Mouse (Mus musculus): Measurements from ENCODE around the gene Tmem86b. TPM values are rescaled to one million over a fixed set of nuclear protein-coding genes. Genes with fewer than 3 reads are reported as not detected.
"Not testable (repeated sequence)": the region's sequence is repeated elsewhere in the genome, so short reads cannot be mapped to it uniquely, and the experiment has no call there.

Gene Tmem86b
- polyA plus RNA-seq, 1 experiment from 2014 or later = 3.3 TPM

DNA sequence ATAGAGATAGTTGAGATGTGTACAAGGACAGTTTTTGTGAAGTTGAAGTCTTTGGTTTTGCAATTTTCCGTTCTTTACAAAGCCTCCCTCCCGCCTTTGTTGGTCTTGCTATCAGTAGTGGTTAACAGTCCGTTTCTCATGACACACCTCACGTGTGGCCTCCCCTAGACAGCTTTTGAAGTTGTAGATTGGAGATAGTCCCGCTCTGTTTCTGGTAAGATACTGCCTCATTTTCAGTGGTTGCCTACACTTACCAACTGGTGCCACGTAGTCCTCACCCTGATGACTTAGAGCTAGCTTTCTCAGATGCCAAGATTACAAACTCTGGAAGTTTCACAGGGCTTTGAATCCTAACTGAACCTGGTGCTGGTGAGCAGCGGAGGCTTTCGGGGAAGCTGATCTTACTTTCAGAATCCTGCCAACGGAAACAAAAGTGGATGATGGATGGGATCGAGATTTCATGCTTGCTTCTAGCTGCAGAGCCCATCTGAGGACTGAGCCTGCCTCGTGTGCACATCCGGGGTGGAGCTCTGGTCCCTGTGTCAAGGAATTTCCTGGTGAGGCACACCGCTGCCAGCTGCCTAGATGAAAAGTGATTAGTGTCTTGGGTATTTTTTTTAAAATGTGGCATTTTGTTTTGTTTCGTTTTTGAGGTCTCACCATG, 17.4 kb downstream of the Tmem86b start:
- no peaks in the 10 kb centered on the region for H3K27me3 ChIP-seq (ENCODE audit: control insufficient read depth, insufficient read depth, low read length)
- no peak overlapping the region for H3K9ac ChIP-seq (replicated peaks; ENCODE audit: low read depth, low read length)
- no peaks in the 10 kb centered on the region for H3K9me3 ChIP-seq (ENCODE audit: control insufficient read depth, low read length)
- no peaks in the 10 kb centered on the region for H3K4me1 ChIP-seq (ENCODE audit: control insufficient read depth, insufficient read depth, low read length)
- no peak overlapping the region for H3K4me3 ChIP-seq (ENCODE audit: low read depth, low read length)
- H3K27ac ChIP-seq (ENCODE audit: low read depth, low read length) = no peak overlapping the region
- ATAC-seq (ENCODE audit: low read depth) = no peak
- no peak overlapping the region for H3K4me2 ChIP-seq (ENCODE audit: low read depth, low read length)
- no peaks in the 10 kb centered on the region for H3K36me3 ChIP-seq (ENCODE audit: control insufficient read depth, insufficient read depth, low read length)
- 69% methylated on average over 14 of the region's 14 CpGs for WGBS

DNA sequence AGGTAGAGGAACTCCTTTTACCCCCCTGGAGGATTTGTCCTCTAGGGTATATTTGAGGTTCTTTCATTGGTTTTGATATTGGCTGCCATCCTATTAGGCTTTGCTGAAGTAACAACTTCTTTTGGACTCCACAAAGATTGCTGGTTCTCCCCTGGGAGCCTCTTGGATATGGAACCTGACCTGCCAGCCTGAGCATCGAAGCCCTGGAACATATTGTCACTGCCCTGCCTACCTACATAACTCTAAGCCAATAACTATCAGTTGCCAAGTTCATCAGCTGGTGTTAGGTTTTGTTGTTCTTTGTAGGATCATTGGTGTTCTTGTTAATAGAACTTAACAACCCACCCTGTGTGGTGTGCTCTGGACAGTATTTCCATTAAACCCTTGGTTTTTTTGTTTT, 18.3 kb downstream of the Tmem86b start:
- H3K27ac ChIP-seq (ENCODE audit: low read depth, low read length) = no peak overlapping the region
- WGBS = 65% methylated on average over 1 of the region's 1 CpGs
- H3K4me2 ChIP-seq (ENCODE audit: low read depth, low read length) = no peak overlapping the region
- no peak overlapping the region for H3K9ac ChIP-seq (replicated peaks; ENCODE audit: low read depth, low read length)
- no peak for ATAC-seq (ENCODE audit: low read depth)
- H3K36me3 ChIP-seq (ENCODE audit: control insufficient read depth, insufficient read depth, low read length) = no peaks in the 10 kb centered on the region
- H3K27me3 ChIP-seq (ENCODE audit: control insufficient read depth, insufficient read depth, low read length) = no peaks in the 10 kb centered on the region
- no peaks in the 10 kb centered on the region for H3K9me3 ChIP-seq (ENCODE audit: control insufficient read depth, low read length)
- no peaks in the 10 kb centered on the region for H3K4me1 ChIP-seq (ENCODE audit: control insufficient read depth, insufficient read depth, low read length)
- no peak overlapping the region for H3K4me3 ChIP-seq (ENCODE audit: low read depth, low read length)

DNA sequence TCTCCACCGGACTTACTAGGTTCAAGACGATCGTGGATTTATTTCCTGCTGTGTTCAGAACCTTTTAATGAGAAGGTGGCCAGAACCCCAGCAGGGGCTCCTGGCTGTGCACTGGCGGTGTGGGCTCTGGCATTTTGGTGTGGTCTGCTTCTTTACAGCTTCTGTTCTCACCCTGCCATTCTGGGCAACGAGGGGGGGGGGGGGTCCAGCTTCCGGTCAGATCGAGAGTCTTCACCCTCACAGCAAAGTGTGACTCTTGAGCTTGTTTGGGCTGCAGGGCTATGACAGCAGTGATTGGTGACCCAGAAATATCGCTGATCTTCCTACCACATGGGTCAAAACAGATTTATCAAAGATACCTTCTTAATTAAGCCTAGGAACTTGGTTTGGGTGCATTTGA, 18.8 kb downstream of the Tmem86b start:
- H3K9ac ChIP-seq (replicated peaks; ENCODE audit: low read depth, low read length) = no peak overlapping the region
- H3K4me2 ChIP-seq (ENCODE audit: low read depth, low read length) = no peak overlapping the region
- no peaks in the 10 kb centered on the region for H3K4me1 ChIP-seq (ENCODE audit: control insufficient read depth, insufficient read depth, low read length)
- no peak for ATAC-seq (ENCODE audit: low read depth)
- H3K9me3 ChIP-seq (ENCODE audit: control insufficient read depth, low read length) = no peaks in the 10 kb centered on the region
- no peak overlapping the region for H3K4me3 ChIP-seq (ENCODE audit: low read depth, low read length)
- 65% methylated on average over 8 of the region's 8 CpGs for WGBS
- H3K36me3 ChIP-seq (ENCODE audit: control insufficient read depth, insufficient read depth, low read length) = no peaks in the 10 kb centered on the region
- H3K27ac ChIP-seq (ENCODE audit: low read depth, low read length) = no peak overlapping the region
- no peaks in the 10 kb centered on the region for H3K27me3 ChIP-seq (ENCODE audit: control insufficient read depth, insufficient read depth, low read length)

DNA sequence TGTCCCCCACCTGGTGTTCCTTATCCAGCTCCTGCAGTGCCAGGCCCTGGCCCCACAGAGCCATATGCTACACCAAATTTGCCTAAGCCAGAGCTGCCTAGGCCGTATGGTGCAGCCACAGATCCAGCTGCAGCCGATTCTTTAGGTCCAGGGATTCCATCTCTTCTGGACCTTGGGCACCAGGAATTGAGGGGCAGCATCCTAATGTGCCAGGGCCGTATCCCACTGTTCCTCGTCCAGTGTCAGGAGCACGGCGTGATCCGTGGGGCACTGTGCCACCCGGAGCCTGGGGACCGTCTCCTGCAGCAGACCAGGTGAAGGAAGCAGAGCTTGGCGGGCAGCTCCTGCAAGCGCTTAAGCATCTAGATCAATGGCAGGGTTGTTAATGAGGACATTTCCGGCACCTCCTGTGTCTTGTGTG, 19.3 kb downstream of the Tmem86b start:
- H3K27ac ChIP-seq (ENCODE audit: low read depth, low read length) = no peak overlapping the region
- H3K27me3 ChIP-seq (ENCODE audit: control insufficient read depth, insufficient read depth, low read length) = no peaks in the 10 kb centered on the region
- ATAC-seq (ENCODE audit: low read depth) = no peak
- WGBS = 86% methylated on average over 12 of the region's 12 CpGs
- H3K4me3 ChIP-seq (ENCODE audit: low read depth, low read length) = no peak overlapping the region
- no peak overlapping the region for H3K4me2 ChIP-seq (ENCODE audit: low read depth, low read length)
- no peaks in the 10 kb centered on the region for H3K36me3 ChIP-seq (ENCODE audit: control insufficient read depth, insufficient read depth, low read length)
- H3K9ac ChIP-seq (replicated peaks; ENCODE audit: low read depth, low read length) = no peak overlapping the region
- no peaks in the 10 kb centered on the region for H3K4me1 ChIP-seq (ENCODE audit: control insufficient read depth, insufficient read depth, low read length)
- no peaks in the 10 kb centered on the region for H3K9me3 ChIP-seq (ENCODE audit: control insufficient read depth, low read length)

DNA sequence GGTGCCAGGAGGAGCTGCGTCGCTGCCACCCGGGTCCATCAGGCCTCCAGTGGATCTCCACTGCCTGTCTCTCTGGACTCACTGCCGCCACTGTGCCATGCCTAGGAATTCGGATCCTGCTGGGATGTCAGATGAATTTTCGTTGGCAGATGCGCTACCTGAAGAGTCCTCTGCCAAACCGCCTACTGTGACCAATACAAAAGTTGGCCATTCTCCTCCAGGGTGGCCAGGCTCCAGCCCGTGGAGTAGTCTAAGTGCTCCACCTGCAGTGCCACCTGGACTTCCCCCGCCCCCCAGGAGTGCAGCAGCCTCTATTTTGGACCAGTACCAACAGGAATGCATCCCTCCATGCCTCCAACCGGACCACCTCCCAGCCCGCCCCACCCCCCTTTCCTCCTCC, 19.7 kb downstream of the Tmem86b start:
- H3K27me3 ChIP-seq (ENCODE audit: control insufficient read depth, insufficient read depth, low read length) = no peaks in the 10 kb centered on the region
- H3K4me3 ChIP-seq (ENCODE audit: low read depth, low read length) = no peak overlapping the region
- no peak overlapping the region for H3K27ac ChIP-seq (ENCODE audit: low read depth, low read length)
- H3K4me1 ChIP-seq (ENCODE audit: control insufficient read depth, insufficient read depth, low read length) = no peaks in the 10 kb centered on the region
- no peaks in the 10 kb centered on the region for H3K36me3 ChIP-seq (ENCODE audit: control insufficient read depth, insufficient read depth, low read length)
- no peaks in the 10 kb centered on the region for H3K9me3 ChIP-seq (ENCODE audit: control insufficient read depth, low read length)
- WGBS = 86% methylated on average over 12 of the region's 12 CpGs
- H3K9ac ChIP-seq (replicated peaks; ENCODE audit: low read depth, low read length) = no peak overlapping the region
- ATAC-seq (ENCODE audit: low read depth) = no peak
- no peak overlapping the region for H3K4me2 ChIP-seq (ENCODE audit: low read depth, low read length)

DNA sequence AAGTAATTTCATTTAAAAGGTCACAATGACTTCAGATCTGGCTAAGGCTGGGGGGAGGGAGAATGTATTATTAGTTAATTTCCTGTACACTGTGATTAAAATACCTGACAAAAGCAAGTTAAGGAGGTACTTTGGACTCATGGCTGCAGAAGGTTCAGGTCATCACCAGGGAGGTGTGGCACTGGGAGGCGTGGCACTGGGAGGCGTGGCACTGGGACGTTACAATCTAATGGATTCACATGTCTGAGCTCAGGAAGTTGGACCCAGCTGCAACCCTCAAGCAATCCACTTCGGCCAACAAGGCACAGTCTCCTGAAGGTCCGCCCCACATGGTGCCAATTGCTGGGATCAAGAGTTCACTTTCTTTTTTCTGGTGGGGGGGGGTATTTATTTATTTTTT, 23.2 kb downstream of the Tmem86b start:
- H3K4me3 ChIP-seq (ENCODE audit: low read depth, low read length) = no peak overlapping the region
- no peaks in the 10 kb centered on the region for H3K9me3 ChIP-seq (ENCODE audit: control insufficient read depth, low read length)
- WGBS = 64% methylated on average over 5 of the region's 5 CpGs
- no peaks in the 10 kb centered on the region for H3K27me3 ChIP-seq (ENCODE audit: control insufficient read depth, insufficient read depth, low read length)
- no peak overlapping the region for H3K9ac ChIP-seq (replicated peaks; ENCODE audit: low read depth, low read length)
- H3K4me1 ChIP-seq (ENCODE audit: control insufficient read depth, insufficient read depth, low read length) = no peaks in the 10 kb centered on the region
- H3K4me2 ChIP-seq (ENCODE audit: low read depth, low read length) = no peak overlapping the region
- no peak for ATAC-seq (ENCODE audit: low read depth)
- no peaks in the 10 kb centered on the region for H3K36me3 ChIP-seq (ENCODE audit: control insufficient read depth, insufficient read depth, low read length)
- H3K27ac ChIP-seq (ENCODE audit: low read depth, low read length) = no peak overlapping the region

DNA sequence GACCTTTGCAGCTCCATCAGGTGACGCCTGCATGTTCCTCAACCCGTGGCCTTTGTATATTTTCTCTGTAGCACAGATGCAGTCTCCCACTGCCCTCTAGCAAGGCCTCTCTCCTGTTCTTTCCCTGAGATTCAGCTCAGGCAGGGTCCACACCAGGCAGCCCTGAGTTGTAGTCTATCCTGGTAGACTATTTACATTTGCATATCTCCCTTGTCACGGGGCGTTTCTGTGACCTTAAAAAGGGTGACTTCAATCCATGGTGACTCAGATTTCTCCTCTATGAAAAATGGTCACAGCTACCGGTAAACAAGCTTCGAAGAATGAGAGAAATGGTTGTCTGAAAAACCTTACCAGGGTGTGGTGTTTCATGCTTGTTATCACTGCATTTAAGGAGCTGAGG, 27.3 kb downstream of the Tmem86b start, which contains the start of gene Ptprh:
Gene Ptprh (minus strand): TSS at position 169 of the 400 bp plus-strand sequence.
- ATAC-seq (ENCODE audit: low read depth) = no peak
- H3K4me1 ChIP-seq (ENCODE audit: control insufficient read depth, insufficient read depth, low read length) = no peaks in the 10 kb centered on the region

DNA sequence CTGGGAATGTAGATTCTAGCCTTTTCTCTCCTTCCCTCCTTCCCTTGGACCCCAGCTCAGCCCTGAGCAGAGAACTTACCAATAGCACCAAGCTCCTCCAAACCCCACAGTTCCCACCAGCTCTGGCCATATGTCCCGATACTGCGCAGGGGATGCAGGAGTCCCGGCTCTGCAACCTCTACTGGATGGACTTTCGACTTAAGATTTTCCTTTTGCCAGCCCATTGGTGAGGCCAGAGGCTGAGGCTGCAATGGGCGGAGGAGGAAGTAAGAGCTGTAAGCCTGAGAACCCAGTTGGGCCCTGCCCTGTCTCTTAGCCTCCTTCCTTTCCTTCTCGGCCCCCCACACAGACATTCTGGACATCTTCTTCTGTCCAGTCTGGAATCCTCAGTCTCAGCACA, 28.3 kb downstream of the Tmem86b start:
- Histone ChIP-seq H3K27ac (ENCODE audit: low read depth, low read length) (no peak overlapping the region), H3K27me3 (ENCODE audit: control insufficient read depth, insufficient read depth, low read length) (no peaks in the 10 kb centered on the region), H3K9ac (replicated peaks; ENCODE audit: low read depth, low read length) (no peak overlapping the region), H3K4me1 (ENCODE audit: control insufficient read depth, insufficient read depth, low read length) (no peaks in the 10 kb centered on the region), H3K36me3 (ENCODE audit: control insufficient read depth, insufficient read depth, low read length) (no peaks in the 10 kb centered on the region), H3K9me3 (ENCODE audit: control insufficient read depth, low read length) (no peaks in the 10 kb centered on the region), H3K4me3 (ENCODE audit: low read depth, low read length) (no peak overlapping the region), H3K4me2 (ENCODE audit: low read depth, low read length) (no peak overlapping the region)
- ATAC-seq (ENCODE audit: low read depth) = no peak
- 85% methylated on average over 6 of the region's 6 CpGs for WGBS

More for the DNA sequence above, 27.3 kb downstream of the Tmem86b start, which contains the start of gene Ptprh:
- no peaks in the 10 kb centered on the region for H3K27me3 ChIP-seq (ENCODE audit: control insufficient read depth, insufficient read depth, low read length)
- no peaks in the 10 kb centered on the region for H3K9me3 ChIP-seq (ENCODE audit: control insufficient read depth, low read length)
- no peak within 1 kb of the TSS for H3K27ac ChIP-seq (ENCODE audit: low read depth, low read length)
- H3K4me3 ChIP-seq (ENCODE audit: low read depth, low read length) = no peak within 1 kb of the TSS
- H3K36me3 ChIP-seq (ENCODE audit: control insufficient read depth, insufficient read depth, low read length) = no peaks in the 10 kb centered on the region
- H3K9ac ChIP-seq (replicated peaks; ENCODE audit: low read depth, low read length) = no peak within 1 kb of the TSS
- WGBS = 85% methylated on average over 6 of the region's 6 CpGs
- H3K4me2 ChIP-seq (ENCODE audit: low read depth, low read length) = no peak within 1 kb of the TSS

DNA sequence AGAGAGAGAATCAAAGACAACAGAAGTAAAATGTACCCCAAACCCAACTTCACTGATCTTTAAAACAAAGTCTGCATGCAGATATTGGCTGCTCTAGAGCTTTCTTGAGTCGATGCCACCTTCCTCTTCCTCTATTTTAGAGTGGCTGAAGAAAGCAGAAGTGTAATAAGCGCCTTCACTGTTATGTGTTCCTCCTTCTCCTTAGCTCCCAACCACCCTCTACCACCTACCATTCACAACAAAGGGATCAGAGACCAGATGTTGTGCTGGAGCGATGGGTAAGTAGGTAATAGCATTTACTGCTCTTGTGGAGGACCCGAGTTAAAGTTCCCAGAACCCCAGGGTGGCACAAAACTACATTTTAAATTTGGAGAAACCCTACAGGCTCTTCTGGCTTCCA, 34.2 kb downstream of the Tmem86b start:
- not testable (repeated sequence) for H3K4me1 ChIP-seq (ENCODE audit: control insufficient read depth, insufficient read depth, low read length); H3K4me3 ChIP-seq (ENCODE audit: low read depth, low read length); H3K9ac ChIP-seq (replicated peaks; ENCODE audit: low read depth, low read length); H3K9me3 ChIP-seq (ENCODE audit: control insufficient read depth, low read length); H3K4me2 ChIP-seq (ENCODE audit: low read depth, low read length); ATAC-seq (ENCODE audit: low read depth); H3K27ac ChIP-seq (ENCODE audit: low read depth, low read length); H3K27me3 ChIP-seq (ENCODE audit: control insufficient read depth, insufficient read depth, low read length); H3K36me3 ChIP-seq (ENCODE audit: control insufficient read depth, insufficient read depth, low read length)
- 70% methylated on average over 4 of the region's 4 CpGs for WGBS

Measured in neural tube, embryonic 14.5 days (tissue).